Comparison of ENCODE assay signal across 22 mouse cellular contexts in genomic region chr3:119494580-119494979, GRCm38 (mm10).
DNase-seq lines count a peak whose midpoint lies in the region; ATAC-seq lines count a peak whose summit lies in the region.
"Had no signal": no experiment of that assay in that cellular context is flagged by ENCODE, and none has a peak within 500 bp of the region (broad histone marks: within the 10 kb centered on the region; RNA-seq: fewer than 3 reads in every experiment).

No protein-coding gene starts in this region.

- DNase-seq in kidney, adult 9 months: no peak
- DNase-seq in retina, embryonic 14.5 days (ENCODE audit: low spot score): peak; percentile 51
- DNase-seq in retina, postnatal 1 day: peak; percentile 36
- no peak for DNase-seq in layer of hippocampus, adult 18-20 months (ENCODE audit: low spot score in 2 of 2)
- DNase-seq: adrenal gland, adult 2 months; adrenal gland, postnatal 10 days; adrenal gland, postnatal 25 days; cerebellum, adult 11 months; cerebellum, adult 18-20 months; cerebellum, adult 8-10 months; cerebellum, adult 9-11 months; cerebellum, postnatal 14 days; cerebellum, postnatal 36 days; embryo, embryonic 11 days had no signal

- no peaks in the 10 kb centered on the region for H3K9me3 ChIP-seq in kidney, embryonic 15.5 days (replicated peaks)
- H3K9me3 ChIP-seq: embryonic facial prominence, embryonic 13.5 days; embryonic facial prominence, embryonic 15.5 days; forebrain, embryonic 10.5 days; forebrain, embryonic 12.5 days had no signal

- no peak overlapping the region for H3K4me2 ChIP-seq in kidney, embryonic 15.5 days
- H3K4me2 ChIP-seq: embryonic facial prominence, embryonic 13.5 days; embryonic facial prominence, embryonic 15.5 days; forebrain, embryonic 12.5 days had no signal

- H3K9ac ChIP-seq in kidney, embryonic 15.5 days: no peak overlapping the region
- H3K9ac ChIP-seq: embryonic facial prominence, embryonic 13.5 days; embryonic facial prominence, embryonic 15.5 days; forebrain, embryonic 12.5 days had no signal

- H3K4me3 ChIP-seq in kidney, embryonic 15.5 days (replicated peaks): no peak overlapping the region
- H3K4me3 ChIP-seq: embryonic facial prominence, embryonic 13.5 days; embryonic facial prominence, embryonic 15.5 days; erythroblast, embryonic 14.5 days; forebrain, embryonic 10.5 days; forebrain, embryonic 12.5 days had no signal

- peak; percentile 53; the same call in 1 of the 2 replicates for ATAC-seq in kidney, embryonic 15.5 days (replicated peaks; ENCODE audit: low FRiP score)
- ATAC-seq: forebrain, embryonic 14.5 days; forebrain, embryonic 16.5 days had no signal

- peaks cover 8% of the 10 kb centered on the region for H3K4me1 ChIP-seq in kidney, embryonic 15.5 days
- H3K4me1 ChIP-seq: embryonic facial prominence, embryonic 13.5 days; embryonic facial prominence, embryonic 15.5 days had no signal

- no peaks in the 10 kb centered on the region for H3K36me3 ChIP-seq in kidney, embryonic 15.5 days
- H3K36me3 ChIP-seq: embryonic facial prominence, embryonic 13.5 days; embryonic facial prominence, embryonic 15.5 days; forebrain, embryonic 10.5 days; forebrain, embryonic 12.5 days had no signal

- WGBS in kidney, embryonic 15.5 days: 31% methylated on average over 5 of the region's 5 CpGs

- no peak overlapping the region for H3K27ac ChIP-seq in kidney, embryonic 15.5 days
- H3K27ac ChIP-seq: embryonic facial prominence, embryonic 13.5 days; embryonic facial prominence, embryonic 15.5 days; forebrain, embryonic 10.5 days; forebrain, embryonic 12.5 days had no signal

- no peaks in the 10 kb centered on the region for H3K27me3 ChIP-seq in kidney, embryonic 15.5 days
- H3K27me3 ChIP-seq: embryonic facial prominence, embryonic 13.5 days; embryonic facial prominence, embryonic 15.5 days; forebrain, embryonic 12.5 days had no signal

Comparison
In these comparisons a context has a peak if more than half of its experiments do, and no peak if none do; other contexts are left out.
1. DNase-seq: peak in retina, embryonic 14.5 days (single experiment) and retina, postnatal 1 day (single experiment); none in kidney, adult 9 months (single experiment) and layer of hippocampus, adult 18-20 months (0 of 2).